In the genomic region with DNA sequence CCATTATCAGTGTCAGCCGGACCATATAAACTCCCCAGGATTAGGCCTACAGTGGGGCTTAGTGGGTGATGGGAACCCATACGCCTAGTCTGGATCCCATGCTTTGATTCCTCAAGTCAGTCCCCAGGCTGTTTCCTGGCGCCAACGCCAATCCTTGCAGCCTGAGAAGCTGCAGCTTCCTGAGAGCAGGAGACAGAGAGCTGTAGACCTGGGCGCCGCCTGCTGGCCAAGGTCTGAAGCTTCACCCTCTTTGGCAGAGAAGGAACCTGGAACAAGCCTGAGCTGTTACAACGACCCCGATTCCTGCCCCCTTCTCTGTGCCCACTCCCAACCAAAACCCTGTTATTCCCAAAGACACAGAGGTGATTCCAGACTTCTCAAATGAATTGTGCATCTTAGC, we compare ENCODE assay signal across 8 mouse cellular contexts. TPM values are rescaled to one million over a fixed set of nuclear protein-coding genes. Genes with fewer than 3 reads are reported as not detected.
DNase-seq lines count a peak whose midpoint lies in the region; ATAC-seq lines count a peak whose summit lies in the region.

No protein-coding gene starts in this region.

- no peaks in the 10 kb centered on the region for H3K36me3 ChIP-seq in intestine, embryonic 14.5 days (ENCODE audit: control insufficient read depth, insufficient read depth, low read length)
- no peaks in the 10 kb centered on the region for H3K36me3 ChIP-seq in intestine, embryonic 16.5 days (ENCODE audit: control insufficient read depth, insufficient read depth, low read length)
- H3K36me3 ChIP-seq in forebrain, embryonic 14.5 days (ENCODE audit: control insufficient read depth, insufficient read depth, low read length), result no peaks in the 10 kb centered on the region
- no peaks in the 10 kb centered on the region for H3K36me3 ChIP-seq in midbrain, embryonic 15.5 days (replicated peaks)

- 10% methylated on average over 8 of the region's 8 CpGs for WGBS in intestine, embryonic 14.5 days
- 12% methylated on average over 8 of the region's 8 CpGs for WGBS in intestine, embryonic 16.5 days
- 18% methylated on average over 8 of the region's 8 CpGs for WGBS in forebrain, embryonic 14.5 days
- 17% methylated on average over 8 of the region's 8 CpGs for WGBS in midbrain, embryonic 15.5 days

- peaks cover 10% of the 10 kb centered on the region; the same call in 1 of the 2 replicates for H3K4me1 ChIP-seq in intestine, embryonic 14.5 days (replicated peaks; ENCODE audit: control insufficient read depth, insufficient read depth, low read length)
- peaks cover 4% of the 10 kb centered on the region for H3K4me1 ChIP-seq in intestine, embryonic 16.5 days (ENCODE audit: control insufficient read depth, insufficient read depth, low read length)
- peaks cover 8% of the 10 kb centered on the region for H3K4me1 ChIP-seq in forebrain, embryonic 14.5 days (ENCODE audit: control insufficient read depth, insufficient read depth, low read length)
- peaks cover 19% of the 10 kb centered on the region for H3K4me1 ChIP-seq in midbrain, embryonic 15.5 days

- no peak overlapping the region for H3K4me3 ChIP-seq in intestine, embryonic 14.5 days (ENCODE audit: low read depth, low read length)
- no peak overlapping the region for H3K4me3 ChIP-seq in intestine, embryonic 16.5 days (ENCODE audit: low read length)
- H3K4me3 ChIP-seq in forebrain, embryonic 14.5 days (ENCODE audit: low read depth, low read length), result no peak overlapping the region
- H3K4me3 ChIP-seq in midbrain, embryonic 15.5 days, result no peak overlapping the region

- H3K27me3 ChIP-seq in intestine, embryonic 14.5 days (replicated peaks; ENCODE audit: control insufficient read depth, insufficient read depth, low read length), result no peaks in the 10 kb centered on the region
- H3K27me3 ChIP-seq in intestine, embryonic 16.5 days (replicated peaks; ENCODE audit: control insufficient read depth, insufficient read depth, low read length), result no peaks in the 10 kb centered on the region
- peaks cover 11% of the 10 kb centered on the region; the same call in 1 of the 2 replicates for H3K27me3 ChIP-seq in forebrain, embryonic 14.5 days (replicated peaks; ENCODE audit: control insufficient read depth, insufficient read depth, low read length)
- H3K27me3 ChIP-seq in midbrain, embryonic 15.5 days (replicated peaks), result no peaks in the 10 kb centered on the region

- DNase-seq in intestine, embryonic 14.5 days (ENCODE audit: low spot score), result peak; percentile 88
- peak; percentile 88 for DNase-seq in forebrain, embryonic 14.5 days (ENCODE audit: low spot score)
- DNase-seq in left cerebral cortex, postnatal 10 days (ENCODE audit: extremely low spot score in 1 of 2, low spot score in 2 of 2), result peak; percentile 64 to 89
- peak; percentile 51 to 85 for DNase-seq in spleen, postnatal 4 days (ENCODE audit: low spot score in 2 of 2)

- intact Hi-C loops in left cerebral cortex, postnatal 10 days (cut with DNase I), result loop anchor here (10.0 kb wide), 1 partner anchor 575 kb away; no protein-coding TSS in a partner anchor

- no peak overlapping the region for H3K4me2 ChIP-seq in intestine, embryonic 14.5 days (ENCODE audit: low read length)
- H3K4me2 ChIP-seq in intestine, embryonic 16.5 days (ENCODE audit: low read depth, low read length), result no peak overlapping the region
- no peak overlapping the region for H3K4me2 ChIP-seq in forebrain, embryonic 14.5 days (ENCODE audit: low read length)
- H3K4me2 ChIP-seq in midbrain, embryonic 15.5 days, result no peak overlapping the region

- no peak overlapping the region for H3K9ac ChIP-seq in intestine, embryonic 14.5 days (ENCODE audit: low read length)
- H3K9ac ChIP-seq in intestine, embryonic 16.5 days (ENCODE audit: low read depth, low read length), result no peak overlapping the region
- no peak overlapping the region for H3K9ac ChIP-seq in forebrain, embryonic 14.5 days (ENCODE audit: low read length)
- H3K9ac ChIP-seq in midbrain, embryonic 15.5 days, result no peak overlapping the region

- H3K9me3 ChIP-seq in intestine, embryonic 14.5 days (ENCODE audit: control insufficient read depth, low read length), result no peaks in the 10 kb centered on the region
- no peaks in the 10 kb centered on the region for H3K9me3 ChIP-seq in intestine, embryonic 16.5 days (ENCODE audit: control insufficient read depth, low read length)
- H3K9me3 ChIP-seq in forebrain, embryonic 14.5 days (replicated peaks; ENCODE audit: control insufficient read depth, low read length), result no peaks in the 10 kb centered on the region
- no peaks in the 10 kb centered on the region for H3K9me3 ChIP-seq in midbrain, embryonic 15.5 days

- ATAC-seq in intestine, embryonic 14.5 days (replicated peaks; ENCODE audit: low FRiP score, low TSS enrichment, low read depth), result no peak
- ATAC-seq in intestine, embryonic 16.5 days, result no peak
- peak; percentile 53; the same call in 1 of the 2 replicates for ATAC-seq in cerebellum, adult (ENCODE audit: insufficient number of reproducible peaks, low FRiP score, low TSS enrichment)
- peak; percentile 63 for ATAC-seq in forebrain, embryonic 14.5 days
- ATAC-seq in hematopoietic stem cell, adult 5-6 weeks (replicated peaks in 1 of 2; ENCODE audit: insufficient read depth in 1 of 2, low FRiP score in 2 of 2, low TSS enrichment in 1 of 2, low read depth in 1 of 2, poor library complexity in 2 of 2, severe bottlenecking in 2 of 2), result peak; percentile 29 to 41; a peak in 1 of 4 replicates
- ATAC-seq in midbrain, embryonic 15.5 days (replicated peaks), result 0 out of 2 replicates have a peak, but pooled peaks have one; percentile 40

- H3K27ac ChIP-seq in intestine, embryonic 14.5 days (ENCODE audit: low read depth), result no peak overlapping the region
- no peak overlapping the region for H3K27ac ChIP-seq in intestine, embryonic 16.5 days (ENCODE audit: low read length)
- no peak overlapping the region for H3K27ac ChIP-seq in forebrain, embryonic 14.5 days (ENCODE audit: low read depth, low read length)
- no peak overlapping the region for H3K27ac ChIP-seq in midbrain, embryonic 15.5 days

RNA-seq across cellular contexts. Expression of gene Slc22a18, which starts 3.6 kb away (rescaled TPM):
- polyA plus RNA-seq in intestine, embryonic 14.5 days (2014; fragmentation: Nextera tagmentation; extraction: Ambion mirVana), result 6.8 and 8.7 TPM in 2 replicates
- 18.2 and 22.7 TPM in 2 replicates for polyA plus RNA-seq in intestine, embryonic 16.5 days (2015; fragmentation: Nextera tagmentation; extraction: Ambion mirVana)
- polyA plus RNA-seq in forebrain, embryonic 14.5 days (2014; fragmentation: Nextera tagmentation; extraction: Ambion mirVana), result 0.52 and 0.66 TPM in 2 replicates
- 3.9 and 5.1 TPM in 2 replicates for total RNA-seq in hematopoietic stem cell, adult 5-6 weeks (2017)
- under 1 TPM; 0.24 to 0.61 TPM for total RNA-seq in left cerebral cortex, postnatal 10 days (2021)
- polyA plus RNA-seq in midbrain, embryonic 15.5 days (2015; fragmentation: Nextera tagmentation; extraction: Ambion mirVana), result 0.97 and 1.0 TPM in 2 replicates

RNA-seq across cellular contexts. Expression of gene Cdkn1c, which starts 9.1 kb away (rescaled TPM):
- 639 and 672 TPM in 2 replicates for polyA plus RNA-seq in intestine, embryonic 14.5 days (2014; fragmentation: Nextera tagmentation; extraction: Ambion mirVana)
- 522 and 653 TPM in 2 replicates for polyA plus RNA-seq in intestine, embryonic 16.5 days (2015; fragmentation: Nextera tagmentation; extraction: Ambion mirVana)
- polyA plus RNA-seq in forebrain, embryonic 14.5 days (2014; fragmentation: Nextera tagmentation; extraction: Ambion mirVana), result 229 and 231 TPM in 2 replicates
- 7.6 and 10.9 TPM in 2 replicates for total RNA-seq in hematopoietic stem cell, adult 5-6 weeks (2017)
- total RNA-seq in left cerebral cortex, postnatal 10 days (2021), result 10 to 100 TPM; 14.2 to 15.1 TPM
- 288 and 345 TPM in 2 replicates for polyA plus RNA-seq in midbrain, embryonic 15.5 days (2015; fragmentation: Nextera tagmentation; extraction: Ambion mirVana)

RNA-seq across cellular contexts. Expression of gene Phlda2, which starts 33.0 kb away (rescaled TPM):
- 9.2 and 15.3 TPM in 2 replicates for polyA plus RNA-seq in intestine, embryonic 14.5 days (2014; fragmentation: Nextera tagmentation; extraction: Ambion mirVana)
- polyA plus RNA-seq in intestine, embryonic 16.5 days (2015; fragmentation: Nextera tagmentation; extraction: Ambion mirVana), result 11.7 and 16.1 TPM in 2 replicates
- polyA plus RNA-seq in forebrain, embryonic 14.5 days (2014; fragmentation: Nextera tagmentation; extraction: Ambion mirVana), result 0.32 TPM in 1 of 2 replicates, not detected in the other
- 1.8 and 4.7 TPM in 2 replicates for total RNA-seq in hematopoietic stem cell, adult 5-6 weeks (2017)
- not detected for total RNA-seq in left cerebral cortex, postnatal 10 days (2021)
- 0.51 and 0.66 TPM in 2 replicates for polyA plus RNA-seq in midbrain, embryonic 15.5 days (2015; fragmentation: Nextera tagmentation; extraction: Ambion mirVana)

Comparison
In these comparisons a context has a peak if more than half of its experiments do, and no peak if none do; other contexts are left out.
1. ATAC-seq: peak in cerebellum, adult (single experiment), forebrain, embryonic 14.5 days (single experiment), hematopoietic stem cell, adult 5-6 weeks (2 of 2) and midbrain, embryonic 15.5 days (single experiment); none in intestine, embryonic 14.5 days (single experiment) and intestine, embryonic 16.5 days (single experiment).
2. Peak in every context shown above with its lines, with median percentiles within 50 percentile points of each other: DNase-seq.